Mouse (Mus musculus) urinary bladder, adult 2 months (tissue): Measurements from ENCODE around the gene Plpp6. TPM values are rescaled to one million over a fixed set of nuclear protein-coding genes. Genes with fewer than 3 reads are reported as not detected.

ENCODE experiments used
- DNase-seq: peaks from one replicate; pipeline ENCODE4 v3.0.0; 2022; ENCODE audit warnings: low spot score
- polyA plus RNA-seq: library from polyadenylated mRNA; depleted of rRNA; stranded (reverse); fragments of >200 nt; gene quantifications from 2 replicates; pipeline ENCODE4 v1.2.3, GENCODE M21; 2012; rRNA removed

Plpp6 gene
- polyA plus RNA-seq: 8.3 and 10.2 TPM in 2 replicates

DNA sequence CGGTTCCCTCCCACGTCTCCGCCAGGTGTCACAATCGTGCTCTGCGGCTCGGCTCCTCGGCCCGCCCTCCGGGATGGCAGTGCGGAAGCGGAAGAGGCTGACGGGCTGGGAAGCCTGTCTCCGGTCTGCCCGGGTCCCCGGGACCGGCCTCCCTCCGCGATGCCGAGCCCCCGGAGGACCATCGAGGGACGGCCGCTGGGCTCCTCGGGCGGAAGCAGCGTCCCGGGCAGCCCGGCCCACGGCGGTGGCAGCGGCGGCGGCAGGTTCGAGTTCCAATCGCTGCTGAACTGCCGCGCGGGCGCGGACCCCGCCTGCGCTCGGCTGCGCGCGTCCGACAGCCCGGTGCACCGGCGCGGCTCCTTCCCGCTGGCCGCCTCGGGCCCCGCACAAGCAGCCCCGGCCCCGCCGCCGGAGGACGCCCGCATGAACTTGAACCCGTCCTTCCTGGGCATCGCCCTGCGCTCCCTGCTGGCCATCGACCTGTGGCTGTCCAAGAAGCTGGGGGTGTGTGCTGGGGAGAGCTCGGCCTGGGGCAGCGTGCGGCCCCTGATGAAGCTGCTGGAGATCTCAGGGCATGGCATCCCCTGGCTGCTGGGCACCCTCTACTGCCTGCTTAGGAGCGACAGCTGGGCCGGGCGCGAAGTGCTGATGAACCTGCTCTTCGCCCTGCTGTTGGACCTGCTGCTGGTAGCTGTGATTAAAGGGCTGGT, at the start of gene Plpp6:
Gene Plpp6 (plus strand): TSS at position 112 of the 710 bp plus-strand sequence.
- DNase-seq: peak; percentile 77

DNA sequence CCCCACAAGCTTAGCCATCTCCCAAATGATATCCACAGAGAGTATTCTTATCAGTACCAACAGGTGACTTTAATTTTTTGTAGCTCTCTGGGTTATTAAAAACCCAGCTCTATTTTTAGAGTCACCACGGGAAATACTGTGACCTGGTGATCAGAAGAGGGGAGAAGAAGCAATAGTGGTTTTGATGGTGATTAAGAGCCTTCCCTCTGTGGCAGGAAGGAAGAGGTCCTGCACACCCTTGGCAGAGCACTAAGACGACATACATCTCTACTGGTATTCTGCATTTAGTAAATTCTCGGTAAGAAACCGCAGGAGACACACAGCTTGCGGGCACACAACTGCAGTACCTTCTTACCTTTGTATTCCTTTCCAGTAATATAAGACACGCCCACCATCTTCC, 49.2 kb upstream of the Plpp6 start:
- DNase-seq: no peak

DNA sequence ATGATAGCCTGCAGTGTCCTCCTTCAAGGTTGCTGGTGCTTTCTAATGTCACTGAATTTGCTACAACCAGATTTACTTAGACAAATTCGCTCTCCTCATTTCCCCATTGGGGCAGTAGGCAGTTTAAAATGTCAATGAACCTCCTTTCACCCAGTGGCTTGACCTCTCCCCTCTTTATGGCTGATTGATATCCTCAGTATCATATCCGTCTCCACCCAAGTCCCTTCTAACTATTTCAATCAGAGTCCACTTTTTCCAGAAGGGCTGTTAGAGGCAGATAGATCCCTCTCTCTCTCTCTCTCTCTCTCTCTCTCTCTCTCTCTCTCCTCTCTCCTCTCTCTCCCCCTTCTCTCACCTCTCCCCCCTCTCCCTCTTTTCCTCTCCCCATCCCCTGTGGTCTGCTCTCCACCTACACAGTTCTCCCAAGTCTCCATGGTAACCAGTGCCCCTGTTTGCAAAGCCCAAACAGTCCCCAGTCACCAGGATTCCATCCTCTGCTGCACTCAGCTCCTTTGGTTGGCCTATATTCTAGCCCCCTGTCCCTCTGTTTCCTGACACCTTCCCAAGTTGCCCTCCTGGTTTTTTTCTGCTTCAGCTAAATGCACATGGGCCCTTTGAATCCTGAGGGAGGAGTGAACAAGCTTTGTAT, 48.0 kb upstream of the Plpp6 start:
- DNase-seq: no peak

DNA sequence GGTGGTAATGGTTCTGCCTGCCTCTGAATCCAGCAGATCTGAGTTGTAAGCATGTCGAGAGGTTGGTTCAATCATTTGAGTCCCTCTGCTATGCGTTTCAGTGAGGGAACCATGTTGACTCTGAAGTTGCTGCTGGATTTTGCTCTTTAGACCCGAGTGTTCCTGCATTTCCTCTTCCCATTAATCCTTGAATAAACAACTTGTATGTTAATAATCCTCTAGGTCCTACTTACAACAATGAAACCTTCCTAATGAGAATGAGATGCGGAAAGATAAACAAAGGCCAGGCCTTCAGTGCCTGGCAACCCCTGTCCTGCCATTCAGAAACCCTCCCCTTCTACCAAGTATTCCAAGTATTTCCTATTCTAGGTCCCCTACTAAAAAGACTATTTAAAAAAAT, 47.3 kb upstream of the Plpp6 start:
- DNase-seq: no peak

DNA sequence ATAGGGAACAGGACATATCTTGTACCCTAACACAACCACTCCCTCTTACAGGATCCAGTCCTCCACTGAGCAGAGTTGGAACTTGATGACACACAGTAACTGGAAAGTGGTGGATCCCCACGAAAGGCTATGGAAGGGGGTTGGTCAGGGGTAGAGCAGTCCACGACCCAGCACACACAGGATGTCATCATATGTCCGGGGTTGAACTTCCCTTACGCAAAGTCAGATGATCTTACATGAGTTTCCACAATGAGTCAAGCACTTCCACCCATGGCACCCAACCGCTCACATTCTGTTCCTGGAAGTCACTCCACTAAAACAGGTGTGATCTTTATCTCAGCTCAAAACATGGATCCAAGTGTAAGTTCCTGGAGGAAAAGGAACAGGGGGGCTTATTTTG, 45.9 kb upstream of the Plpp6 start:
- no peak for DNase-seq

DNA sequence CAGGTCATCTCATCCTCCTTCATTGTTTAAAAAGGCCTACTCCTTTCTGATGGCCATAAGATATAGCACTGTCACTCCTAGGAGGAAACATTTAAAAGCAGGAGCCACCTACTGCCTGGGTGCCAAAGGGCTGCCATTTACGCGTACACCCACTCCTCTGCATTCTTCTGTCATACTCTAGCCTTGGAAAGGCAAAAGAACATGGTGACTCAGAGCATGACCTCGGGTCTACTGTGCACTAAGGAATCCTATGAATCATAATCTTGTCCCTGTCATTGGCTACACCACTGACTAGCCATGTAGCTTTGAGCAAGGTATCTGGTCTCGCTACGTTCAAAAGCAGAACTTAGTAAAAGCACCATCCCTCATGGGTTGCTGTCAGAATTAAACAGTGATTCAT, 37.4 kb upstream of the Plpp6 start:
- DNase-seq: no peak

DNA sequence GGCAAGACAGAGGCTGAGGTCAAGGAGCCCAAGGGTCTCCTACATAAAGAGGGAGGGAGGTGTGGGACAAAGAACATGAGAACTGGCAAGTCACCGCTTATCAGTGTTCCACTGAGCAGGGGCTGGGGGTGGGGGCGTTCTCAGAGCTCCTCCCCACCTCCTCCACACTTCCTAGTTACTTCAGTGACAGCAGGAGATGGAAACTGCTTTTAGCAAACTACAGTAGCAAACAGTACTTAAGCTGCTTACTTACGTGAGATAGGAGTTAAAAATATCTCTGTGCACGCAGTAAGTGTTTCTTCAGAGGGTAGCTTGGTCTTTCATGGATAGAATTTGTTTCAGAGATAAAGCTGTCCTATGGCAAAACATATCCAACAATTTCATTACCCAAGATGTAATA, 36.4 kb upstream of the Plpp6 start:
- no peak for DNase-seq

DNA sequence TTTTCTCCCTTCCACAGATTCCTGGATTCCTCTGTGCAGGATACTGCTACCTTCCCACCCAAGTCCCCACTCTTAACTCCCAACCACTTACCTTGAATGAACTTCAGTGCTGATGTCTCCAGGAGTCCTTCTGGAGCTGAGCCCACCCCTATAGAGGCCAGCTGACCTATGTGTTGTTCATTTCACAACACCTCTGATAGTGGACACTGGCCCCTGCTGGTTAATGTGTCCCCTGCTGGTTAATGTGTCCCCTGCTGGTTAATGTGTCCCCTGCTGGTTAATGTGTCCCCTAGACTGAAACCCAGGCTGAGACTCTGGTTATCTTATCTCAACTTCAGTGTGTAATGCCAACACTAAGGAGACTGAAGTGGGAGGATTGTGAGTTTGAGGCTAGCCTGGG, 34.7 kb upstream of the Plpp6 start:
- DNase-seq: no peak

DNA sequence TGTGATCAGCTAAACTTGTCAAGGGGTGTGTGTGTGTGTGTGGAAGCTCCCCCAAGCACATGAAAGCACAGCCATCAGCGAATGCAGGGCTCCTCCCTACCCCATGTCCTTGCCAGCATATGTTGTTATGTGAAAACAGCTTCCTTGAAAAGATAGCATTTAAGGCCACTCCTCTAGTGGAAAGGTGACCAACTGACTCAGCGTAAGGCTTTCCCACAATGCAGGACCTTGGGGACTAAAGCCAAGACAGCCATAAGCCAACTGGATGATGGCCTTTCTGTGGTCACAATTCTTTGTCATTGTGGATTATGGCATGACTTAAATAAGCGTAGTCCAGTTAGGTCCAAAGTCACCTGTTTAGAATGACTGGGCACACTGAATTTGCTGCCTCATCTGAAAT, 28.9 kb upstream of the Plpp6 start:
- no peak for DNase-seq

DNA sequence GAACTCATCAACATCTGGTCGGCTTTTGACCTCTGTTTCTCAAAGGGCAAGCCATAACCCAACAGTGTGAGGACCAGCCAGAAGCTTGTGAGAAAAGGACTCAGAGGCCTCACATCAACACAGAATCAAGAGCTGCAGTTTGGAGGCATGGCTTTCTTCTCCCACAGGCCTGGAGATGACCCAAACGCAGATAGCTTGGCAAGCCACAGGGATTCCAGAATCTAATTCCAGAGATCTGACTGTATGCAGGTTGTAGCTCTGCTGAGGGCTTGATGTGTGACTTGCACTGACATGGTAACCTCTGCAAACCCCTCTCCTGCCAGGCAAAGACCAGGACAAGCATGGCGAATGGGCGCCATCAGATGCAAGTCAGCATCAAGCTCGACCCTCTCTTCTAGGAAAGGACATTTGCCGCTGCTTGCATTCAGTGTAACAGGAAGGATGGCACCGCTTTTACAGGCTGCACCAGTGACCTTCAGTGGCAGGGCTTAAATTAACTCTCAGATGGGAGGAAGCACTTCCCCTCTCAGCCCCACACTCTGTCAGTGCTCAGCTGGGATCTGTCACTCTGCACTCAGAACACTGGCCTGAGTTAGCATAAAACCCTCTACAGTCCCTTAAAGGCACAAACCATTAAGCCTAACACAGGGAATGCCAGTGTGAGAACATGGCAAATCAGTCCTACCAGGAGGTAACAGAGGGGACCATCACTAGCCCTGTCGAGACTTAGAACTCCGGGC, 23.4 kb upstream of the Plpp6 start:
- DNase-seq: no peak

DNA sequence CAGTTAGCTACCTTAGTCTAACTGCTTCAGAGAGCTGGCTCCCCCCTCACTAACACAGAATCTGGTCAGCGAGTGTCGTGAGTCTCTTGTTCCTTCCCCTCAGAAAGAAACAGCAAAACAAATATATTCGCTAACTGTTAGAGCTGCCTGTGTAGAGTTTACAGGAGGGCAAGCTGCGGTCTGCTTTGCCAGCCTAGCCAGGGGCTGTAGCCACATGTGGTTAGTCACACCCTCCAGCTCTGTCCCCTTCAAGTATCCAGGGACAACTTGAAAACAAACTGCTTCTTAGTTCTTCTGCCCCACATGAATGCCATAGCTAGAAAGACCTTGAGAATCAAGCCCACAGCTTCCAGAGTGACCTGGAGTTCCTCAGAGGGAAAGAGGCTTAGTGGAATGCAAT, 22.5 kb upstream of the Plpp6 start:
- no peak for DNase-seq

DNA sequence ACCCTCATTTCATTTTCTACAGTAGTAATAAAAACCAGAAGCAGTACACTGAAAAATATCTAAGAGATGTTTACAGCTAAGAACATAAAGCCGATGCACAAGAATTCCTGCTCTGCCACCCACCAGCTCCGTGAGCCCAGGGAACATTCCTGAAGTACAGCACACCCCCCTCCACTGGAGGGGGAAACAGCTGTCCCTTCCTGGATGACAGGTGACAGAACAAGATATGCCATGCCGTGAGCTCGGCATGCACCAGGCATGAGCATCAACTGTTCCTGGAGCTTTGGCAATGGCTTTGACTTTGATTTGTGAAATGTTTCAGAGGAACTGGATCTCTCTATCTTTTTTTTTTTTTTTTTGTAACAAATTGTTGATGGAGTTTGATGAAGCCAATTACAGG, 17.0 kb upstream of the Plpp6 start:
- no peak for DNase-seq

DNA sequence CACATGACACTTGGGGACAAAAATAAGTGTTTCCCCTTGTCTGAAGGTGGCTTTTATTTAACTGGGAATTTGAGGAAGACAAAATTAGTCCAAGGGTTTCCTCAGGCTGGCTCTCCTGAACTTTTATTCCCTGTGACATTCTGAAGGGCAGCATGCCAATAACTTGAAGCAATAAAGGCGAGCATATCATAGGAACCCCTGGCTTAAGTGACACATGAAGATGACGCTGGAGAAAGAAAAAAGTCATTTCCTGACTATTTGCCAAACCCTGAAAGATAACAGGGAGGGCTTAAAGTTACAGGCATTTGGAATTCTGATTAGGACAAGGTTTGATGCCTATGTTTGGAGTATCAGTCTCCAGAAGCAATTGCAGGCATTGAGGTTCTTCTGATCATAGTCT, 16.4 kb upstream of the Plpp6 start:
- DNase-seq: no peak

DNA sequence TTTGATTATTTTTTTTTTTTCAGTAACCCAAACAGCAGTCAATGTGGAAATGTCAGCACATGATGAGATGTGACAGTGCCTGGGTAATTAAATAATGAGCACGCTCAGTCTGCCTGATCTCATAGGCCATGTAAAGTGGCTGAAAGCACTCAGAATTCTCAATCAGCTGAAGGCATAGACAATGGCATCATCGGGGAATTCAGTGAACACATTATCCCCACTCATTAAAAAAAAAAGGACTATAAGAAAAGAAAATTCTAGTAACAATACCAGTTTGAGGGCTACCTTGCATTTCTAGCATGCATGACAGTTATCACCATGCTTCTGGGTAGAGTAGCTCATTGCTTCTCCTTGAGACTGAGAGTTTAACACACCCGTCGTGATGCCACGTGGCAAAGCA, 12.5 kb upstream of the Plpp6 start:
- no peak for DNase-seq

DNA sequence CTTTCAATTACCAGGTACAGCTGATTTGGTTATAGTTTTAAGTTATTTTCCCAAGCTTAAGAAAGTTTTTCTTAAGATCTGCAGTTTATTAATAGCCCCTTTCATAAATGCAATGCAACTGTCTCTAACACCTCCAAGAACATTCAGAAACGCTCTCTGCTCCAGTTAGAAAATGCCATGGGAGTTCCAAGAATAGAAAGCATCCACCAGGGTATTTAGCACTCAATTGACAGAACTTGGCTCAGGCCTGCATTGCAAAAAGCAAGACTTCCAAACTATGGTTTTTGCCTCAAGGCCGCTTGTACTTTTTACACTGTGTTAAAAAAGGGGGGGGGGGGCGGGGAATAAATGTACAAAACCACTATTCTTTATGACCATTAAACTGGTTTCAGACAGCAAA, 640 bp upstream of the Plpp6 start:
- DNase-seq: no peak

DNA sequence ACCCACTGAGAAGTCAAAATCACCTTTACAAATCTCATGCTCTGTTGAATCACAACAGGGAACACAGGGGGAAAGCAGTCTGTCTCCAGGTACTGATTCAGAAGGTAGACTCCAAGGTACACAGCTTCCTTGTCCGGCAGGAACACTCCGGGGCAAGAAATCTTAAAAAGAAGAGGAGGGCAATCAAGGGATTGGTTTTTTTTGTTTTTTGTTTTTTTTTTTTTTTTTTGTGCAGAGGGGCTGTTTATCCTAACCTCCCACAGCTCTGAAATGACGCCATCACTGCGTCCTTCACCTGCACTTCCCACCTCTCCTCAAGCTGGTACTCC, 276 bp upstream of the Plpp6 start:
- DNase-seq: no peak

DNA sequence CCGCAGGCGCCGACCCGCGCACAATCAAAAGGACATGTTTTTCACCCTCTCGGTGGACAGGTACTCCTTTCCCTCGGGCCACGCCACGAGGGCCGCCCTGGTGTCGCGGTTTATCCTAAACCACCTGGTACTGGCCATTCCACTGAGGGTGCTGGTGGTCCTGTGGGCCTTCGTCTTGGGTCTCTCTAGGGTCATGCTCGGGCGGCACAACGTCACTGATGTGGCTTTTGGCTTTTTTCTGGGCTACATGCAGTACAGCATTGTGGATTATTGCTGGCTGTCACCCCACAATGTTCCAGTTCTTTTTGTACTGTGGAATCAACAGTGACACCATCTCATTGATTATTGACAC, 775 bp downstream of the Plpp6 start:
- no peak for DNase-seq

DNA sequence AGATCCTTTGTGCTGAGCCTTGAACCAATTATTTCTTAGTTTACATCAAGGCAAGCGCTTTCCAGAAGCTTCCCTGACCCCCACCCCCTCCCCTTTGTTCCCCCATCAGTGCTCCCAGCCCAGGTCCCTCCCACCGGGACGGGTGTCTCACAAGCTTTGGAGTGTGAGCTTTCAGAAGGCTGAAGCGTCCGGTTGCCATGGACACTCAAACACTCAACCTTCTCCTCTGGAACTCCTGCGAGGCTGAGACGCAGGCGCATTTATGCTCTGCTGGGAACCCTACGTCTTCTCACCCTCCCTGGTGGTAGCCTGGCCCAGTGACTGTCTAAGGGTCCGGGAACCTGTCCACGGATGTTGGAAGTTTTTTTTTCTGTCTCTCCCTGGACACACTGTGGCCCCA, 3.9 kb downstream of the Plpp6 start, which contains the start of gene 4430402I18Rik:
Gene 4430402I18Rik (minus strand): TSS at position 149 of the 400 bp plus-strand sequence.
- no peak for DNase-seq

DNA sequence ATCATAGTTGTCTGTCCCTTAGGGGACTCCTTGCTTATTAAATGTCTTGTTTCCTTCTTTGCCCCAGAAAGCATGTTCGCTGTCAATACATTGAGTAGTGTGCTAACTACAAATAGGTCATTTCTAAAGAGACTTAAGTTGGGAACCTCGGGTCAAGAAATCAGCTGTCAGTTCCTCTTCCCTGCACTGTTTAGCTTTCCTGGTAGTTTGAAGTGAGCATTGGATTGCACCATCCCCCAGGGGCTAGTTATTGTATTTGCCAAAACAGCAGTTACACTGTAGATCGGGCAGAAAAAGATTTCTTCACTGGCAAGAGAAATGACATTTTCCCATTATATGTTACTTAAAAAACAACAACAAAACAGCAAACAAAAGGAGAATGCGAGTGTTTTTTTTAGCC, 4.4 kb downstream of the Plpp6 start:
- DNase-seq: no peak

DNA sequence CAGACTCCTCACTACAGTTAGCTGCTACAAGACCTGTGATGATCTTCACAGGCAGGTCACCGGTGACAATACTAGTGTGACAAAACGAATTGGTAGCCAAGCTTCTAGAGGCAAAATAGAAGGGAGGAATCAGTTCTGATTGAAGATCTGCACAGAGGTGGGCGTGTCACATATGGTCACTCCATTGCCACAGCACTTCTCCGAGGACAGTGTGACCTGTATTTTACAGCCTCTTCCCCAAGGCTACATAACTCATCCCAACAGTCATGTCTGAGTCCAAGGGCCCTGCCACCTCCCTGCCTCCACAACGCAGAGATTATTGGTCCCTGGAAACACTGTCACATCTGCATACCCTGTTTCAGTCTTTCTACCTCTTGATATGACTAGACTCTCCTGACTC, 5.5 kb downstream of the Plpp6 start:
- DNase-seq: no peak

DNA sequence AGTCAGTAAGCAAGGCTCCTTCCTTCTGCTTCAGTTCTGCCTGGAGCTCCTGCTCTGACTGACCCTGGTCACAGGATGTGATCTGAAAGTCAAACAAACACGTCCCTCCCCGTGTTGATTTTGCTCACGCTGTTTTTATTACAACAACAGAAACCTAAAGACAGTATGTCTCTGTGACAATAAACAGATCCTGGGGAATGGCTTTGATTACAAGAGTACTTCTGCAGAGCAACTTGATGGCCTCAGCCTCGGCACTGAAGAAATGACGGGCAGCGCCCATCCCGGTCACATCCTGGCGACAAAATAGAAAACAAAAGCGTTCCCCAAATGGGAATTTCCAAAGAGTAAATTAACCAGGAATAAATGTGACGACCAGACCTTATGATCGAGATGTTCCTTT, 6.5 kb downstream of the Plpp6 start:
- no peak for DNase-seq

DNA sequence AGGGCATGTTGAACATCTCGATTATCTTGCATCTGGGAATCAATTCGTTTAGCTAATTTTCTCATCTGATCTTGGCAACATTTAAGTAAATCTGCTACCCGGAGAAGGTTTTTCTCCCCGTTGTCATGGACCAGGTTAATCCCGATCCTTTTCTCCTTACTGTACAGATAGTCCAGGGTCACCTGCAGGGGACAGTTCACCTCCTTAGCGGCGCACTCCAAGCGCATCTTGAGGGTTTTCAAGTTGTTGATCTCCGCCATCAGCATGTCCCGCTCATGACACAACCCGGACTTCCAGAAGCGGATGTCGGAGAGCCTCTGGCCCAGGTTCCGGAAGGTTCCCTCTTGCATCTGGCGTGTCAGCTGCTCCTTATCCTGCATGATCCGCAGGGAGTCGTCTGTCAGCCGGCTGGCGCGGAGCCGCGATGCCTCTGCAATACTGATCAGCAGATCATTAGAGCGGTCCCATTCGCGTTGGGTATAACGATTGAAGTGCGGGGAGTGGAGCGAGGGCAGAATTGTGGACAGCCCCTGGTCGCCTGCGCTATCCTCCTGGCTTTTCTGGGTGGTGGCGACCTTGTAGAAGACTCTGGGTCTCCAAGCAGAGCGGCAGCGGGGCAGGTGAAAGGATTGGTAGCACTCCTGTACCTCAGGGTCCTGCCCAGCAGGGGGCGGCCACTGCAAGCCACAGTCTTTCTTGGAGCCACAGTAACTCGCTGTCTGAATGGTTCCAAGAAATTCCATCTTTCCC, 11.3 kb downstream of the Plpp6 start:
- DNase-seq: peak; percentile 72

DNA sequence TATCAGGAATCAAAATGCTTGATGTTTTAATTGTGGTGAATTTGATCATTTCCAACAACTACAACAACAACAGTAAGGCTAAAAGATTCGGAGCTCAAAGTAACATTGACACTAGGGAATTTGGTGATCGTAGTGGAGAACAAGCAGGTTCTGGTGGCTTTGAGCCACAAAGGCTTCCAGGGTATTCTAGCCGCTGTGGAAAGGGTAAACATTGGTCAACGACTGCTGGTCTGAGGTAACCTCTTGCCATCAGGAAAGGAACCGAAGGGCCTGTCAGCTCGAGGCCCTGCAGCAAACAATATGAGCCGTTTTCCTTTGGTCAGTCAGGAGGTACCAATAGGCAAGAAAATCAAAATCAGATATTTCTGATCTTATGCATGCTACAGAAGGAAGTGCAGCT, 18.9 kb downstream of the Plpp6 start:
- DNase-seq: no peak
